Mouse (Mus musculus) gastrocnemius, postnatal 36 days (tissue): ENCODE results near the gene Hmgb1. TPM values are rescaled to one million over a fixed set of nuclear protein-coding genes. Genes with fewer than 3 reads are reported as not detected.

ENCODE experiments used
- DNase-seq, 2 experiments: peaks; one replicate each; pipeline ENCODE4 v3.0.0; 2022
- intact Hi-C: fragments of 180-260 bp; cut with DNase I; formaldehyde crosslinking; loops from one replicate; pipeline ENCODE4 v1.15.1; 2025
- total RNA-seq, 2 experiments: library from RNA; stranded (reverse); gene quantifications; 2 replicates each; pipeline ENCODE4 v1.2.3; 2021

Gene Hmgb1
- total RNA-seq, 2 experiments from 2014 or later: 86.3 to 104 TPM

DNA sequence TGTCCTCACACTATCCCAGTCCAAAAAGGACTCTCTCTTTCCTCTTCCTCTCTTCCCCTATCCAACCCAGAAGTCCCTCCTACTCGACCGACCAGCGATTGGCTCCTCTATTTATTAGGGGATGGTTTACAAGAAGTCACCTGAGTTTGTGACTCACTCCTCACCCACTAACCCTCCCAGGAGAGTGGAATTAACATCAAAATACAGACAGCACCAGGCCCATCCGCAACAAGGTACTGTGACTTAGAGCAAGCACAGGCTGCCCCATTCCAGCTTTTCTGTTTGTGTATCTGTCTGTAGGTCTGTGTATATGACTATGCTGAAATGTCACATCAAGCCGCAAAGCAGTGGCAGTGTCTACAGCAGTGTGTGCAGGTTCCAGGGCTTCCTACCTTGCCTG lies 71.7 kb downstream of the Hmgb1 start:
- DNase-seq: no peak
- intact Hi-C loops: no loop called here

DNA sequence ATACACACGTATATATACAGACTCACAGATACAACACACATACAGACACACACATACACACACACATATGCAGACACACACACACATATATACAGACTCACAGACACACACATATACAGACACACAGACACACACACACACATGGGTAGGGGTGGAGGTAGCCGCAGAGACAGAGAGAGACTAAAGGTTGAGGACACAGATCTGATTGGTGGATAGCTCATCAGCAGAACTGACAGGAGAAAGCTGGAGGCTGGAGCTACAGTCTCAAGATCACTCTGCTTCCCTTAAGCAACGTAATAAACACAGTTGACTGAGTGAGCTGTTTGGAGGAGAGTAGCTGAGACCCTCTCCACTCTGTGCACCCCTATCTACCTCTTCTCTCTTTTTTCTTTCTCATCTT lies 75.1 kb downstream of the Hmgb1 start:
- intact Hi-C loops: no loop called here
- no peak for DNase-seq

DNA sequence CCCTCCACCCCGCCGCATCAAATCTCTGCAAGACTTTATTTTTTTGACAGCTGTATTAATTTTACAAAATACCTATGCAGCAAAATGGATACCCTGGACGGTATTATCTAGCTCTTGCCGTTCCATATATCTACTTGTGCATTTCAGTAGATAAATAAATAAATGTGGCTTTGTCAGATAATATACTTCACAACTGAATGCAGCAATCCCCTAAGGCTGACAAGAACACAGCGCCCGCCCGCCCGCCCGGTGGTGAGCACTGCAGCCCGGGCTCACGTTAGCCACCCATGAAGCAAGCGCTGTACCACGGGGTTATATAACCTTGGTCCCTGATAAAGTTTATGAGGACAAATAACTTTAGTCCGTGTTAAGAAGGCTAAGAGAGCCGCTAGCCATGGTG lies 76.1 kb downstream of the Hmgb1 start:
- intact Hi-C loops: no loop called here
- no peak for DNase-seq

DNA sequence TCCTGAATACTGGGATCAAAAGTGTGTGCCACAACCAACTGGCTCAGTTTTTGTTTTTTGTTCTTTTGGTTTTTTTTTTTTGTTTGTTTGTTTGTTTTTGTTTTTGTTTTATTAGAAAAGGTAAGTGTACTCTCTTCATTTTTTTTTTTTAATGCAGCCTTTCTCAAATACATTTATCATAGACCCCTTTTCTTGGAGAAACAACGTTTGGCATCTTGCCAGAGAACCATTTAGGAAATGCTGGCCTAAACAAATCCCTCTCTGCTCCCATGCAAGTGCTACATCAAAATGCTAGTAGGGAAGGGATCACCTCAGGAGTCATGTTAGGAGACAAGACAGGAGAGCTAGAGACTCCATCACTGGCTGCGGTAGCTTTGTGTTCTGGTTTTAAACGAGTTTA lies 76.7 kb downstream of the Hmgb1 start:
- no peak for DNase-seq
- intact Hi-C loops: no loop called here

DNA sequence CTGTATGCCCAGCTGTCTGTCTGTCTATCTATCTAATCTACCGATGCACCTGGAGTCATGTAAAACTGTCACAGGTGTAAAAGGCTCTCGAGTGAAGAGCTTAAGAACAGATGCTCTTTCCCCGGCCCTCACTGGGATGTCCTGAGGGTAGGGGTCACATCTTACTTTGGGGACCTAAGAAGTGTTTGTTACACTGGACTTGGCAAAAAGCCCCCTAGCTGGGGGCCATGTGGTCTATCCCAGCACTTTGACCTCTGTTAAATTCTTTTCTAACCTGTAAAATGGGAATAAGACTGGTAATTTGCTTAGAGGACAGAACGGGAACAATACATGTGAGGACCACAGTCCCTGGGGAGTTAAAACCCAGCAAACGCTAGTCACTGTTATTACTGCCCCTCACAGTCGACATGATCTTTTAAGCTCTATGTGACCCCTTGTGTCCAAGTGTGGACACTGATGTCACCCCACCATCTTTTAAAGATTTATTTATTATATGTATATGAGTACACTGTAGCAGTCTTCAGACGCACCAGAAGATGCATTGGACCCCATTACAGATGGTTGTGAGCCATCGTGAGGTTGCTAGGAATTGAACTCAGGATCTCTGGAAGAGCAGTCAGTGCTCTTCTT lies 80.1 kb downstream of the Hmgb1 start:
- DNase-seq: no peak
- intact Hi-C loops: no loop called here

DNA sequence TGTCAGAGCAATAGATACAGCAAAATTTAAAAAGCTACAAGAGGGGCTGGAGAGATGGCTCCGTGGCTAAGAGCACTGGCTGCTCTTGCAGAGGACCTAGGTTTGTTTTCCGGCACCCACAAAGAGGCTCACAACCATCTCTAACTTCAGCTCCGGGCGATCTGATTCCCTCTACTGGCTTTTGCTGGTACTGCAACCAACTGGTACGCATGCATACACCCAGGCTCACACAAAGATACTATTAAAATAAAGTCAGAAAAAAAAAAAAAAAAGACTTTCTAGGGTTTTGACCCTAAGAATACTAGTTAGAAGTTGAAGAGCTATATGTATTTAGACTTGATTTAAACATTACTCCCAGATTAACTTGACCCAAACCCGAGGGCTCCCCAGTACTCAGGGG lies 82.4 kb downstream of the Hmgb1 start:
- intact Hi-C loops: no loop called here
- DNase-seq: no peak

DNA sequence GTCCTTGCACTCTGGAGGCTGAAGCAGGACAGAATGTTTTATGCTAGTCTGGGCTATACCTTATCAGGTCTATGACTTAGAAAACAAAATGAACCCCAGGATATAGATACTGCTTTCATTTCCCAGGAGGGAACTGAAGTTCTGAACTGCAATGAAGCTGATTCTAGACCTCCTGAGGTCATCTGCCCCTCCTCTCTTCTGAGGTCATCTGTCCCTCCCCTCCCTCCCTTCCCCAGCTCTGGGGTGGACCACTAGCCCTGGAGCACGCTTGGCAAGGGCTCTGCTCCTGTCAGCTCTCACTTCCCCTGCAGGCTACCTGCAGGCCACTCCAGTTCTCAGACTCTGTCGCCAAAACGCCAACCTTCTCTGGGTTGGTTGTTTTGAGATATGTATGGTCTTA lies 84.2 kb downstream of the Hmgb1 start:
- intact Hi-C loops: no loop called here
- DNase-seq: no peak

DNA sequence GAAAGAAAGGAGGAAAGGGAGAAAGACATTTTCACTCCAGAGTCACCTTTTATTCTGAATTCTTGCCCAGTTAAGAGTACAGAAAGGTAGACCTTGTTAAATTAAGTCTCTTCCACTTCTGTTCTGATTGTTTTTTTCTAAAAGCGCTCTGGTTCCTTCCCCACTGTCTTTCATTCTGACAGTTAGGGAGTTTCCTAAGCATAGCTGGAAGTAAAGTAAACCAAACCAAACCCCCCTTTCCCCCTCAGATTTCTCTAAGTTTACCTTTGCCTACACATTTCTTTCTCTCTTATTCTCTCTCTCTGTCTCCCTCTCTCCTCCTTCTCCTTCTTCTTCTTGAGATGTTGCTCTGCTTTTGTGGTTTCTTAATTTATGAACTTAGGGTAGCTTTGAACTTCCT lies 85.3 kb downstream of the Hmgb1 start:
- no peak for DNase-seq
- intact Hi-C loops: no loop called here

DNA sequence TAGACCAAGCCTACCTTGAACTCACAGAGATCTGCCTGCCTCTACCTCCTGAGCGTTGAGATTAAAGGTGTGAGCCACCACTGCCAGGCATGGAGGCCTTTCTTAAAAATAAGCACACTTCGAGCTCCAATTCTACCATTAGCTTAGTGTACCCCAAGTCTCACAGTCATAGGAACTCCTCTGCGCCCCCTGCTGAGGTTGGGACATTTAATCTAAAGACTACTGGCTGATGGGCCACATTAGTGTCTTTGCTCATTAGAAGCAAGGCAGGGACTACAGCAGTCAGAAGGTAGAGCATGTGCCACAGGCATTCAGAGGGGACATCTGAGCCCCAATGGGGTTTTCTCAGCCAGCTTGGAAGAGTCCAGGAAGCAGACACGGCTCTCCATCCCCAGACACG lies 86.4 kb downstream of the Hmgb1 start:
- intact Hi-C loops: no loop called here
- no peak for DNase-seq

DNA sequence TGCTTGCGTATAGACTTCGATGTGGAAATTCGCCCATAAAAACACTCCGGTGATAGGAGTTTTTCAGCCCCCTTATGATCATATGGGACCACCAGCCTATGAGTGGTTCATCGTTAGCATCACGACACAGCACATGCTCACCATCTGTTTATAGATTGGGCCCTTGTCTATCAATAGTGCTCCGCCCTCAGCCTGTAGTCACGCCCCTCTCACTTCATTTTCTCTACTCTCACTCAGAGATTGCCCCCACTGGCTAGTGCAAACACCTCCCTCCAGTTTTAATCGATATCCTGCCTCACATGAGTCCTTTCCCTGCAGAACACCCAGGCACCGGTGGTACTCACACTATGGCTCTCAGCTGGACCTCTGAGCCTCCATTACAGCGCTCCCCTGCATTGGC lies 88.0 kb downstream of the Hmgb1 start:
- no peak for DNase-seq
- intact Hi-C loops: no loop called here

DNA sequence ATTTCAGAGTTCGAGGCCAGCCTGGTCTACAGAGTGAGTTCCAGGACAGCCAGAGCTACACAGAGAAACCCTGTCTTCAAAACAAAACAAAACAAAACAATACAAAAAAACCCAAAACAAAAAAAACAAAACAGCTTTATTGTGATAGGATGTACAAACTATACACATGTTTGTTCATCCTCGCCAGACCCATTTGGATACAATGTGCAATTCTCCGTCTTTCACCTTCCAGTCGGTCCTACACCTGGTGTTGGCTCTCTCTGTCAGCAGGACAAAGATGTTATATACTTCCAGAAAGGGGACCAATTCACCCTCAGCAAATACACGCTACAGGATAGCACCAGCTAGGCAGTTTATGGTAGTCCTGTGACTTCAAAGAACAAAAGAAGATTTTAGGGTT lies 91.4 kb downstream of the Hmgb1 start:
- no peak for DNase-seq
- intact Hi-C loops: no loop called here

DNA sequence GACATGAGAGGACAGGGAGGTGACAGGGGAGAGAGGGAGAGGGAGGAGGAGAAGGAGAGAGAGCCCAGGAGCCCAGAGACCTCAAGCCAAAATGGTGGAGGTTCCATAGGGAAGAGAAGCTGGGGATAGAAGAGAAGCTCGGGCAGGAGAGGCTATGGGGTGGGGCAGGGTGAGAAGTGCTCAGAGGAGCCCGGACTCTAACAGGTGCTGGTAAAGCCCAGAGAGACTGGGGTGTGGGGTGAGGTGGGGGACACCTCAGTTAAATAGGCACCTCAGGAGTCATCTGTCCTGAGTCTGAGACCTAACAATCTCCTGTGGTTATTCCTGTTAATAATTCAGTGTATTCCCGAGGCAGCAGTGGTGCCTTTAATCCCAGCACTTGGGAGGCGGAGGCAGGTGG lies 91.8 kb downstream of the Hmgb1 start:
- intact Hi-C loops: no loop called here
- DNase-seq: no peak

DNA sequence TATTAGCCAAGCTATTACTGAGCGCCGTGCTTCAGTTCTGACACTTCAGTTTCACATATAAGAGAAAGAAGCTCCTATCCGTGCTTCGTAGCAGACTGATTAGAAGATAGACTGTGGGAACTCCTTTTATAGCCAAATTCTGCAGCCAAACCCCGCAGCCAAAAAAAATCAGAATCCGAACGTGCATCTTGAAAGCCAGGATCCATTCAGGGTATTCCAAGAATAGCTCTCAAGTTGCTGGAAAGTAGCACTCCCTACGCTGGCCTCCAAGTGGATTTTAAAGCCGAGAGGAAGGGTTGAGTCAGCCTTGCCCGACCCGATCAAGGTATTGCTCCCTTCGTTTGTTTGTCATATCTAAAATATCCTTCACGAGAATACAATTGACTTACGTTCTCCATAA lies 93.0 kb downstream of the Hmgb1 start:
- intact Hi-C loops: no loop called here
- no peak for DNase-seq

DNA sequence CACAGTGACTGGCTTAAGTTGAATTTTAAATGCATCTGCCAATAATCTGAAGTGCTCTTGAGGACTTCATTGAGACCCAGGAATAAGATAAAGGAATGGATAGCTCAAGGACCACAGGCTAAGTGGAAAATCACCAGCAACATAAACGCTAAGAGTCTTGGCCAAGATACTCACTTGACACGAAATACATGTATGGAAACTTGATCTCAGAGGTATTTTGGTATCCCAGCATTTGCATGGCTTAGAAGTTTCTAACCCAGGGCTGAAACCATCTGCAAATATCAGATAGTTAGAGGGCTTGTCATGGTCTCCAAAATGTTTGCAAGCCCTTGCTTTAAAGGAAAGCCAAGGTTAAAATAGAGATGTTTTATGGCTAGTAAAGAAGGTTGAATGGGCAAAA lies 94.4 kb downstream of the Hmgb1 start:
- DNase-seq: no peak

DNA sequence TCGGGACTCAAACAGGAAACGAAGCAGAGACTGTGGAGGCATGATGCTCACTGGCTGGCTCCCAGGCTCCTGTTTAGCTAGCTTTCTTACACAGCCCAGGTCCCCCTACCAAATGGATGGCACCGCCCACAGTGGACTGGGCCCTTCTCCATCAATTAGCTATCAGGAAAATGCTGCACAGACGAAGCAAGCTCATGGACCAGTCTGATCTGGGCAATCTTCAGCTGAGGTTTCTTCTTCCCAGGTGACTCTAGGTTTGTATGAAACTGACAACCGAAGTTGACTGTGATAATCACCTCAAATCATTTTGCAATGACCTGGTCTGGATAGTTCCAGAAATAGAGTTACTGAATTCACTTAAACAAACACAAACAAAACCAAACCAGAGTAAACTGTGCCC lies 94.8 kb downstream of the Hmgb1 start:
- intact Hi-C loops: no loop called here
- DNase-seq: no peak

More for the DNA sequence above, 94.4 kb downstream of the Hmgb1 start:
- intact Hi-C loops: no loop called here

DNA sequence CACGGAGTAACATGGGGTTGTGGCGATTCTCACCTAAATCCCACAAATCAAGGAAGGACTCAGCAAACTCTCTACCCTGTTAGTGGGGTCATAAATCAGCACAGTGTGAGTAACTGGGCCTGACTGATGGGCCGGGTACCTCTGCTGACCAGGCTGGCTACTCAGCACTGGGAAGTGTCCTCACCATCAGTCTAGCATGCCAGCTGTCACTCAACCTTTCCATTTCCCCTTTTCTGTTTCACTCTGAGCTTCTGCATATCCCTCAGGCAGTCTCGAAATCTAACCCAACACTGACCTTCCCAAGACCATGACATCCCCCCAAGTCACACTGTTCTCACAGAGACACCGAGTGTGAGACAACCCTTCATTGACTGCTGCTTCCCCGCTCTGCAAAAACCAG lies 95.4 kb downstream of the Hmgb1 start:
- intact Hi-C loops: no loop called here
- DNase-seq: no peak

DNA sequence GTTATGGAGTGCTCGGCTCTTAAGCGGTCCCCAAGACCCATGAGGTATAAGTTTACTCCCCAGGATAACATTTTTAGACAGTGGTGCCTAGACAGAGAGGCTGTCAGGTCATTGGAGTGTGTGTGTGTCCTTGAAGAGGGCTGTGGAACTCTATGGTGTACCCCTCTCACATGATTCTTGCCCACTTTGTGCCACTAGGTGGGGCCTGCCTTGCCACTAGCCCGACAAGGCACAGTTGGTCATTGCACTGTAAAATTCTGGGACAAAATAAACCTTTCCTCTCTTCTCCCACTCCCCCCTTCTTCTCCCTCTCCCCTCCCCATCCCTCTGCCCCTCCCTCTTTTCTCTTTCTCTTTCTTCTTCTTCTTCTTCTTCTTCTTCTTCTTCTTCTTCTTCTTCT lies 96.1 kb downstream of the Hmgb1 start:
- intact Hi-C loops: no loop called here
- DNase-seq: no peak

DNA sequence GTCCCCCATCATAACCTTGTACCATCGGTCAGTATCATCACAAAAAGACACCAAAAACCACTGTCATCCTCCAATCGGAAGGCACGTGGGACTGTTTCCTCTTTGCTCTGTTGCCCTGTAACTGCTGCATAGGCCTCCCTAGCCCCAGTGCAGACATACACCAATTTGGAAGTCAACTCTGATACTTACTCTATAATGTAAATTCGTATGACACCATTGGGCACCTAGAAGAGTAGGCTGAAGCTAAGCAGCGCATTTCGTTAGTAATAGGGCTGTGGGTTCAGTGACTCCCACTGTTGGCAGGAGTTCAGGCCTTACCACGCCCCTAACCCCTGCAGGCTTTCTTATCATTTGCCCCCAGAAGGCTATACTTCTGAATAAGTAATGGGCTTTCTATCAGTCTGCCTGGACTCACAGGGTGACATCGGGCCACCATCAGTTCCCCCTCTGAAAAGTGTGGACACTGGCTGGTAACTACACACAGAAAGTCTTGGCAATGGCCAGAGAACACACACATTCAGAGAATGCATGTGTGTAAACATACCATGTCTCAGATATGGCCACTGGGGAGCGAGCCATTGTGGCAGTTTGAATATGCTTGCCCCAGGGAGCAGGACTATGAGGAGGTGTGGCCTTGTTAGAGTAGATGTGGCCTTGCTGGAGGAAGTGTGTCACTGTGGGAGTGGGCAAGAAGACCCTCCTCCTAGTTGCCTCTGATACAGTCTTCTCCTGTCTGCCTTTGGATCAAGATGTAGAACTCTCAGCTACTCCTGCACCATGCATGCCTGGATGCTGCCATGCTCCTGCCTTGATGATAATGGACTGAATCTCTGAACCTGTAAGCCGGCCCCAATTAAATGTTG lies 97.7 kb downstream of the Hmgb1 start:
- DNase-seq: no peak
- intact Hi-C loops: no loop called here

DNA sequence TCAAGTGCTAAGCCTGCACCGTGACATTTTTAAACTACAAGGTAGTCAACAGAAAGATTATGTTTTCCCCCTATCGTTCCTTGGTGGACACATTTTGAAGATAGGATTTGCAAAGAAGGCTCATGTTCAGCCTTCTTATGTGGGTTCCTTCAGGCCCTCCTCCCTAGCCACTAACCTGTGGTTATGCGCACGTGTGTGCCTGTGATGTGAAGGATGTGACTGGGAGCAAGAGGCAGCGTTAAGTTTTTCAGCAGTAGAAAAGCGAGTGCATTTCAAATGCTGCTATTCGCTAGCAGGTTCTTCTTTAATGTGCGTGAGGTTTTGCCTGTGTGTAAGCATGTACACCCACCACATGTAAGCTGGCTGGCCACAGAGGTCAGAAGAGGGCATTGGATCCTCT lies 103.8 kb downstream of the Hmgb1 start:
- intact Hi-C loops: no loop called here
- DNase-seq: no peak

DNA sequence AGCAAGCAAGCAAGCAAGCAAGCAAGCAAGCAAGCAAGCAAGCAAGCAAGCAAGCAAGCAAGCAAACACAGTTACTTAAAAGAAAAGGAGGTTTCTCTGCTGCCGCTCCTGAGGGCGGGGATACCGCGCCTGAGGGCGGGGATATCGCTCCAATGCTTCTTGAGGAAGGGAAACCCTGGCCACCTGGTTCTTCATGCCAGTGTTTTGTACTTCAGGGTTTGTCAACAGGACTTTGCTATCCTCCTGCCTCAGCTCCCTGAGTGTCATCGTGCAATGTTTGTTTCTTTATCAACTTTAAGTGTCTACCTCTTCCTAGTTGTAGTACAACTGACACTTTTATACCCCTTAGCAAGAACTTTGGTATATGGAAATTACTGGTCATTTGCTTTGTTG lies 104.5 kb downstream of the Hmgb1 start:
- no peak for DNase-seq
- intact Hi-C loops: no loop called here

DNA sequence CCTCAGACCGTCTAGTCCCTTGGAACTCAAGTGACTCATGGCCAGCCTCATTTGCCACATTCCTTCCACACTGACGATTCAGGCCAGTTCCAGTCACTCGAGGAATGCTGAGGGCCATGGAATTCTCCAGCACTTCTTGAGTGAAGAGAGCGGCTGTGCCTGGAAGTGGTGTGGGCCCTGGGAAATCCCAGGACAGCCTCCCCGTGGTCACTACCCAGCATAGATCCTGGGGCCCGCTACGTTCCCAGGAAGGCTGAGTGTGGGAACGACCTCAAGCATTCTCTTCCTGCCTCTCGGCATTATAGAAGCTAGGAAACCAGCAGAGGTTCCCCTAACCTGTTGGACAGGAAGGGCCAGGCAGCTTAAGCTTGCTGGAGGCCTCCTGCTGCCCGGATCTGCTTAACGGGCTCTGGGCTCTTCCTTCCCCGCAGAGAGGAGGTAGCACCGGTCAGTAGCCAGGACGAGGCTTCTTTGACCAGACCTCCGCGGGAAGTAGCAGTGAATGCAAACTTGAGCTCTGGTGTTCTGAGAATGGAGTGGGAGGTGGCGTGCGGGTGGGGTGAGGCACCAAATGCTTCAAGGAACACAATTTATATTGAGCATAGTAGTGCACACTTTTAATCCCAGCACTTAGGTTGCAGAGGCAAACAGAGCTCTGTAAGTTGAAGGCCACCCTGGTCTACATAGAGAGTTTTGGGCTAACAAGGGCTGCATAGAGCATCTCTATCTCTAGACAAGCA lies 105.1 kb downstream of the Hmgb1 start:
- intact Hi-C loops: no loop called here
- DNase-seq: no peak

DNA sequence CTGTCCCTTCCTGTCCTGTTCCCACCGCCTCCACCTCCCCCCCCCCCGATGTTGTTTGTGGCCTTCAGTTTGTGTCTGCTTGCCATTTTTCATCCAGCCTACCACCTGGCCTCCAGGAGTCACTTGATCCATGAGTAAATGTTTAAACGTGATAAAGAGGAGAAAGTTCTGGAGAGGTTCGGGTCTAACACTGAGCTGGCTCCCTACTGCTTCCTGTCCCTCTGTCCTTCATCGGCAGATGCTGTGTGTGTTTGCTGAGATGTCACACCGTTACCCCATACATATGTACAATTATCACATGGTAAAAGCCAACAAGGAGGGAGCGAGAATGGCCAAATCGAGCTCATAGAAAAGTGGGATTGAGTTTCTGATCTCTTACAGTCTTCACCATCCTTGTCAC lies 107.2 kb downstream of the Hmgb1 start:
- intact Hi-C loops: no loop called here
- no peak for DNase-seq
